Mouse (Mus musculus): Measurements from ENCODE around the gene Dip2c. TPM values are rescaled to one million over a fixed set of nuclear protein-coding genes. Genes with fewer than 3 reads are reported as not detected.

The Dip2c gene
- polyA plus RNA-seq, 1 experiment, result 5.2 TPM

DNA sequence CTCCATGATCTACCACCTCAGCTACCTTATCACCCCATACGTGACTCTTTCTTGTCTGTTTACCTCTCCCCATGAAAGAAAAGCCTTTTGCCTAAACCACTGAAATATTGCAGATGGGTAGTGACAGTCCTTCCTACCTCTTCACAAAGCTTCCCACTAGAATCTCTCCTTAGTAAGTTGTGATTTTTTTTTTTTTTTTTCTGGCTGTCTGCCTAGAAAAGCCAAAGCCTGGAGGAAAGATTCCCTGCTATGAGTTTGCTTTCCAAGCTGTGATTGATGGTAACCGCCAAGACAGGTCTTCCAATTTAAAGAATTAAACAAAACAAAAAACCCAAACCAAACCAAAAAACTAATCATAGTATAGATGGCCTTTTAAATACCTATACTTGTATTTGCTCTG, 85.1 kb downstream of the Dip2c start:
- Histone ChIP-seq H3K4me3 (ENCODE audit: insufficient read depth, low read depth, low read length) (no peak overlapping the region), H3K27ac (replicated peaks; ENCODE audit: low read depth, low read length) (no peak overlapping the region), H3K4me1 (ENCODE audit: control insufficient read depth, insufficient read depth, insufficient read length, low read length) (no peaks in the 10 kb centered on the region; the same call in 1 of the 2 replicates)

DNA sequence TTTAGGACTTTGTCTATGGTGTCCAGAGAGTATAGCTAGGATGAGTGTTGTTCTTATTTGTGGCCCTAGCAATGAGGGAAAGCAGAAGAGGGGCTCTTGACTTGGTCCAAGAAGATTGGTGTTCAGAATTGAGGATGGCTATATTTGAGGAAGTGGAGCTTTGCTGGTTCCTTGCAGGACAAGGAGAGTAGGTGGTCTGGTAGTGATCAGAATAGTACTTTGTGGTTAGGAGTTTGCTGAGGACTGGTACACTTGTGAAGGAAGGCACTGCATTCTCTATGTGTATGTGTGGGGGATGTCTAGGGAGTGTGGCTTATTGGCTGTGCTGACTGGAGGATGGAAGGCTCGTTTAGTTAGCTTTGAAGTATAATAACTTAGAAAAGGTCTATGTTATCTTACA, 95.1 kb downstream of the Dip2c start:
- no peak overlapping the region for H3K27ac ChIP-seq (replicated peaks; ENCODE audit: low read depth, low read length)
- H3K4me3 ChIP-seq (ENCODE audit: insufficient read depth, low read depth, low read length), result no peak overlapping the region
- peaks cover 7% of the 10 kb centered on the region; the same call in 1 of the 2 replicates for H3K4me1 ChIP-seq (ENCODE audit: control insufficient read depth, insufficient read depth, insufficient read length, low read length)

DNA sequence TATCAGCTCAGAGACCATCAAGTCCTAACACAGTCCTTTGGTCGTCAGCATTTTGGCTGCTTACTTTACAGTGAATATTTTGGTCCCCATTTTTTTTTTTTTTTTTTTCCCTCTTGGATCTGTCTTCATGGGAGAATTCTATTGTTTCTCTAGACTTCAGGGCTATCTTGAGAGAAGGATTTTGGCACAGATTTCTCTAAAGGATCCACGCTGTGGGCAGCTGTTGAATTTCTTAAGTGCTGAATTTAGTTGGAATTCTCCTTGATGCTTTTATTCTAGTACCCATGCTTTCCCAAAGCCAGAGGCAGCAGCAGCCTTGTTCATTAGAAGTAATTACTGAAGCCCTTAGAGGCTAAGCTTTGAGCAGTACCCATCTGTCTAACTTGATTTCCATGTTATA, 100.8 kb downstream of the Dip2c start:
- no peak overlapping the region for H3K4me3 ChIP-seq (ENCODE audit: insufficient read depth, low read depth, low read length)
- H3K4me1 ChIP-seq (ENCODE audit: control insufficient read depth, insufficient read depth, insufficient read length, low read length), result peaks cover 5% of the 10 kb centered on the region; the same call in 1 of the 2 replicates
- no peak overlapping the region for H3K27ac ChIP-seq (replicated peaks; ENCODE audit: low read depth, low read length)

DNA sequence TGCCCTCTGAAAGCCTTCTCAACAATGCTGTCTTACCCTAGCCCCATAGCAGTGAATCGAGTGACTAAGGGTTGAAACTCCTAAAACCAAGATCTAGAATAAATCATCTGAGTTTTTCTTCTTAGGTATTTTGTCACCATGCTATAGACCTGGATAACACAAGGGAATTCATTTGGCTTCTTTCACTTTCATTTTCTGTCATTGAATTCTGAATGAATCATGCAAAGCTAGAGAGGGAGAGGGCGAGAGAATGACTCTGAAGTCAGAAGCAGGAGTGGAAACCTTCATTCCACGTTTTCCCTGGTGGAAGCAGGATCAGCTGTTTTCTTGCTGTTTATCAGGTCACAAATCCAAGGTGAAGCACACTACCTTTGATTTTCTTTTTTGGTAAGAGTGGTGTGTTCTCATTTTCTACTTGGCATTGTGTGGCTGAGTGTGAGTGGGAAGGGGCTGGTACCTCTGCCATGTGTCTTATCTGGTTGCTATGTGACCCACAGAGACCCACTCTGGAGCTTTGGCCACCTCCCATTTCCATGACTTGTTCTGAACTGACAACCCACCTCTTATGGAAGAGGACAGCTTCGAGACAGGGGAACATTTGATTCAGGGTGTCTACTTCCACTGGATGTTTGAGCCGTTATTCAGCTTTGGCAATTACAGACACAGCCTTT, 104.5 kb downstream of the Dip2c start:
- Histone ChIP-seq H3K4me1 (ENCODE audit: control insufficient read depth, insufficient read depth, insufficient read length, low read length) (peaks cover 5% of the 10 kb centered on the region; the same call in 1 of the 2 replicates), H3K4me3 (ENCODE audit: insufficient read depth, low read depth, low read length) (no peak overlapping the region), H3K27ac (replicated peaks; ENCODE audit: low read depth, low read length) (0 out of 2 replicates have a peak overlapping the region, but pooled peaks have one; percentile 18)

DNA sequence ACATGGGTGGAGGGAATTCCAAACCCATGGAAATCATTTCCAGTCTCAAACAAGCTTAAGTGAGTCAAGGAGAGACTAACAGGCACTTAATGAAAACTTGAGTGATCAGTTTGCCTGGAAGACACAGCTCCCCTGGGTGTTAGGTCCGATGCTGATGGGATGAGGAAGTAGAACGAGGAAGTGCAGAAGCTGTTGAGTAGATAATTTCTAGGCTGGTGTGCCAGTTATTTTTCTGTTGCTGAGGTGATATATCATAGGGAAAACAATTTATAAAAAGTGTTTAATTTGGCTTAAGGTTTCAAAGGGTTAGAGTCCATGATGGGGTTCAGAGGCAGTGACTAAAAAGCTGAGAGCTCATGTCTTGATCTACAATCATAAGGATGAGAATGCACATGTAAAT, 111.7 kb downstream of the Dip2c start:
- Histone ChIP-seq H3K4me3 (ENCODE audit: insufficient read depth, low read depth, low read length) (no peak overlapping the region), H3K4me1 (ENCODE audit: control insufficient read depth, insufficient read depth, insufficient read length, low read length) (no peaks in the 10 kb centered on the region), H3K27ac (replicated peaks; ENCODE audit: low read depth, low read length) (no peak overlapping the region)

DNA sequence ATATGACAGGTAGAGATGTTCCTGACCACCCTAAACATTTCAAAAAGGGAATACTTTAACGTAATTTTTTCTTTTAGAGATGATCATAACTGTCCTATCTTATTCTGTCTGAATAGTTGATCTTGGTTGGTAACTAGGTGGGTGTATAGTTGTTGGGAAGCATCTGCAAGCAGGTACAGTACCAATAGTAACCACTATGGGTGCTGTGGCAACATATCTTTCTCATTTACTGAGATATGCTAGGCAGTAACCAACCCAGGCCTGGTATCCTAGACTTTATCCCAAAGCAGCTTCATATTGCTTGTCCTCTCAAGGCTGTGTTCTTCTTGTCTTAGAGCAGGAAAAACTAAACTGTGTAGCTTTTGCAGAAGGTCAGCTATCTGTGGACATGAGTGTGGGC, 113.0 kb downstream of the Dip2c start:
- no peak overlapping the region for H3K27ac ChIP-seq (replicated peaks; ENCODE audit: low read depth, low read length)
- H3K4me3 ChIP-seq (ENCODE audit: insufficient read depth, low read depth, low read length), result no peak overlapping the region

DNA sequence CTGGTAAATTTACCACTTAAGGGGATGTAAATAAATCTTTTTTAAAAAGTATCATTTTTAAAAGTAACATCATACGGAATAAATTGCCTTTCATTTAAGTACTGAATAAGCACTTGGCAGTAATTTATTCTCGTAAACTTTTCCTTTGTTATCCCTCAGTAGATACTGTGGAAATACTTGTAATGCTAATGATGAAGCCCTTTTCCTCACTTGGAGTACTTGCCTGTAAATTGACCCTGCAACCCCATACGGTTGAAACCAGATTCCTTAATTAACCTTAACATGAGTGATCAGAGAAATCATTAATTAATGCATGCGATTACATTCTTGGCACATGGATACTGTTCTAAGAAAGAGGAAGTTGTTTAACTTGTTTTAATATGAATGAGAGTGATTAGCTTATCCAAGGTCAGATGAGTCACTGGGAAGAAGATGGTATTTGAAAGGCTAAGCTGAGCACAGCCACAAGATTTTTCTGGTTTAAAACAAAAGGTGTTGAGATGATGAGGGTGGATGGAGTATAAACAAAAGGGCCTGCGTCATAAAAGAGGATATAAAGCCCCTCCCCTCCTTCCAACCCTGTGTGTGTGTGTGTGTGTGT, 114.0 kb downstream of the Dip2c start:
- Histone ChIP-seq H3K4me3 (ENCODE audit: insufficient read depth, low read depth, low read length) (no peak overlapping the region), H3K4me1 (ENCODE audit: control insufficient read depth, insufficient read depth, insufficient read length, low read length) (no peaks in the 10 kb centered on the region), H3K27ac (replicated peaks; ENCODE audit: low read depth, low read length) (no peak overlapping the region)

More for the DNA sequence above, 113.0 kb downstream of the Dip2c start:
- H3K4me1 ChIP-seq (ENCODE audit: control insufficient read depth, insufficient read depth, insufficient read length, low read length), result no peaks in the 10 kb centered on the region

DNA sequence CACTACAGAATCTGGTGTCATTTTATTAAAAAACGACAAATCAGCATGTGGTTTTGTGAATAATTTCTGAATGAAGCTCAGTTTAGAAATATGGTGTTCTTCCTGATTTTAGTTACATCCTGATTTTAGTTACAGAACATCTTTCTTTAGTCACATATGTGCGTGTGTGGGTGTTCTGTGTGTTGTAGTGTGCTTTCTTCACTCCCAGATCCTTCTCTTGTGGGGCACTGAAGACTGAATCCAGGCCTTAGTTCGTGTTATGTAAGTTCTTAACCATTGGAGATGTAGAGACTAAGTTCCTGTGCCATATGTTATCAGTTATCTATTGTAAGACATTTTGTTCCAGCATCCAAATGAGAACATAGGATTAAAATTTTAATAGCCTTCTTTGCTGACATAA, 117.1 kb downstream of the Dip2c start:
- H3K4me1 ChIP-seq (ENCODE audit: control insufficient read depth, insufficient read depth, insufficient read length, low read length), result no peaks in the 10 kb centered on the region
- no peak overlapping the region for H3K27ac ChIP-seq (replicated peaks; ENCODE audit: low read depth, low read length)
- no peak overlapping the region for H3K4me3 ChIP-seq (ENCODE audit: insufficient read depth, low read depth, low read length)

DNA sequence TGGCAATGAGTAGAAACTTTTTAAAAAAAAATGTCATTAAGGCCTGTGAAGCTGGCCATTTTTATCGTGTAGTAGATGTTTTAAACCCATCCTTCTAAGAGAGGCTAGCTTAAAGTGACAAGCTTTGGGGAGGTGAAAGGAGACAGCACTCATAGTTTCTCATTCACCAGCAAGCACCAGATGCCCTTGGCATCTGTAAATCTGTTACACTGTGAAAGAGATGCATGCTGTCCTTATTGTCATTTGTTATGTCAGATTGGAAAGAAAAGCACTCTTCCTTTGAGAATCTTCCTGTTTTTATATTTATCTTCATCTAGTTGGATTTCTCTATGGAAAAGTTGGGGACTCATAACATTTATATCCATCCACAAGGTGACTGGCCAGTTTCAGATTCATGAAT, 119.0 kb downstream of the Dip2c start:
- H3K4me3 ChIP-seq (ENCODE audit: insufficient read depth, low read depth, low read length), result no peak overlapping the region
- no peak overlapping the region for H3K27ac ChIP-seq (replicated peaks; ENCODE audit: low read depth, low read length)
- no peaks in the 10 kb centered on the region for H3K4me1 ChIP-seq (ENCODE audit: control insufficient read depth, insufficient read depth, insufficient read length, low read length)

DNA sequence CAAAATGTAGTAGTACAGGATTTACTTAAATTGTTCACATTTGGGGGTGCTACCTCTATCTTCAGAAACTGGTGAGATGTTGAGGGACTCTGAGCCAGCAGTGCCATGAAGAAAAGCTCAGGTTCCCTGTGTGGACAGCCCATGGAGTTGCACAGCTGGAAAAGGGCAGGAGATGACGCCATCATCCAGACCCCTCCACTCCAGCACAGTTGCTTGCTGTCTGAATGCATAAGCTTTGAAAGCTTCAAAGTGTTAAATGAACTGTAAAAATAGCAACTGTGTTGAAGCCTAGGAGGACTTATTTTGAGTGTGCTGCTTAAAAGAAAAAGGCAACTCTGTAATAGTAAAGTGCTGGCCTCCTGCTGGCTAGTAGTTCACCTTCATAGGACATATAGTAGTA, 122.5 kb downstream of the Dip2c start:
- H3K4me1 ChIP-seq (ENCODE audit: control insufficient read depth, insufficient read depth, insufficient read length, low read length), result no peaks in the 10 kb centered on the region
- no peak overlapping the region for H3K4me3 ChIP-seq (ENCODE audit: insufficient read depth, low read depth, low read length)
- no peak overlapping the region for H3K27ac ChIP-seq (replicated peaks; ENCODE audit: low read depth, low read length)

DNA sequence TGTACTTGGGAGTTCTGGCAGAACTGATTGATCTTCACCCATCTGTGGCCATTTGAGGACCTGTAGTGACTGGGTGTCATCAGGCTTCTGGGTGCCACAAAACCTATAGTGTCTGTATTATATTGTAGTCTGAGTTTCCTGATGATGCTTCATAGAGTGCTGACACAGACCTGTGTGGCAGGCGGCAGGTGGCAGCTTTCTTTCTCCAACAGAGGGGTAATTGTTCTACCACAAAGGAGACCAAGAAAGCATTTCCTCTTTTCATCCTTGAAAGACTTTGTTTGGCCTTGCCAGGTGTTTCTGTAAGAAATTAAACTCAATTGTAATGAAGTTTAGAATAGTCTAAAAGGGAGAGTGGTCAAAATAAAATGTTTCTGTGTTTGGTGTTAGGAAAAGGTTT, 129.1 kb downstream of the Dip2c start:
- Histone ChIP-seq H3K4me3 (ENCODE audit: insufficient read depth, low read depth, low read length) (no peak overlapping the region), H3K4me1 (ENCODE audit: control insufficient read depth, insufficient read depth, insufficient read length, low read length) (no peaks in the 10 kb centered on the region), H3K27ac (replicated peaks; ENCODE audit: low read depth, low read length) (no peak overlapping the region)

DNA sequence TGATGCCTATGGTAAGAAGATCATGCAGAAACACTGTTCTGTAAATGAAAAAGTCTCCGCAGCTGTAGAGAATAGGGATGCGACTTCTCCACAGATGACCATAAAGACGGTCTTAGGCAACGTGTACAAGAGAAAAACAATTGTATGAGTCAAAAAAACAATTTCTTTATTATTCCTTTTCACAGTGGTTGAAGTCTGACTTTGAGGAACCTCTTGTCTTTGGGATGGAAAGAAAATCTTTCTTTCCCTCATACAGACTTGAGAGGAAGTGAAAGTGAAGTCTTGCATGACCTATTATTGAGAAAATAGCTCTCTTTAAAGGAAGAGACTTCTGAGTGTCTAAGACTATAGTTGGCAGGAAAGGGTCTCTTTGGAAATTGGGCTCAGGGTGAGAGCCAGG, 132.7 kb downstream of the Dip2c start:
- Histone ChIP-seq H3K4me1 (ENCODE audit: control insufficient read depth, insufficient read depth, insufficient read length, low read length) (no peaks in the 10 kb centered on the region), H3K4me3 (ENCODE audit: insufficient read depth, low read depth, low read length) (no peak overlapping the region), H3K27ac (replicated peaks; ENCODE audit: low read depth, low read length) (no peak overlapping the region)

DNA sequence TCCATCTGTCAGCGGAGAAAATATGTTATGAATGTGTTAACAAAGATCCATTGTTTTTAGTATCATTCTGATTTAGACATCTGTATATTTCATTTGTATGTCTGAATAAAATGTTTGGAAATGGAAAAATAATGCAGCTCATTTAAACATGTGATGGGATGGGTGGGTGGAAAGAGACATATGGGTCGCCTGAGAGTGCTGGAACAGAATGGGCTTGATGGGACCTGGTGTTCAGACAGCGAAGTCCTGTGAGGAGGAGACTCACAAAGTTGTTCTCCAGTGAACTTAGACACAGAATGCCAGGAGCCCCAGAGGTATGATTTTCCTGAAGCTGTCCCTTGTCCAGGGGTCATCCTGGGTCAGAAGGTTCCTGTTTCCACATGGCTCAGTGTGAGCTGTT, 142.1 kb downstream of the Dip2c start:
- no peak overlapping the region for H3K4me3 ChIP-seq (ENCODE audit: insufficient read depth, low read depth, low read length)

DNA sequence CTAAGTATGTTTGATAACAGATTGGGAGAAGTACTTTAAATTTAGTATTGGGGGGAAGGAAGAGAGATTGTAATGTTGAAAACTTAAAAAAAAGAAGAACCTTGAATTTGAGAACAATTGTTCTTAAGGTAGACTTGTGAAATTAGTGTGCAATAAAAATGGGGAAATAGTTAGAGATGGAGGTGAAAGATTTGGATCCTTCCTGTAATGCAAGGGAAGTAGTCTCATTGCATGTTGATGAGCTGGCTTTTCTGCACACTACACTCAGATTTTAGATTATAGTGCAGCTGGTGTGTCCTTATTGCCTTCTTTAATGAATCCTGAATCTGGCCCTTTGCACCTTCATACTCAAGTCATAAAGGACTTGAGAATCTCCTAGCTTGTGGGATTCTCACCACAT, 142.9 kb downstream of the Dip2c start:
- no peak overlapping the region for H3K4me3 ChIP-seq (ENCODE audit: insufficient read depth, low read depth, low read length)
- peaks cover 14% of the 10 kb centered on the region; the same call in 1 of the 2 replicates for H3K4me1 ChIP-seq (ENCODE audit: control insufficient read depth, insufficient read depth, insufficient read length, low read length)
- no peak overlapping the region for H3K27ac ChIP-seq (replicated peaks; ENCODE audit: low read depth, low read length)

More for the DNA sequence above, 142.1 kb downstream of the Dip2c start:
- no peak overlapping the region for H3K27ac ChIP-seq (replicated peaks; ENCODE audit: low read depth, low read length)
- H3K4me1 ChIP-seq (ENCODE audit: control insufficient read depth, insufficient read depth, insufficient read length, low read length), result peaks cover 14% of the 10 kb centered on the region; the same call in 1 of the 2 replicates

DNA sequence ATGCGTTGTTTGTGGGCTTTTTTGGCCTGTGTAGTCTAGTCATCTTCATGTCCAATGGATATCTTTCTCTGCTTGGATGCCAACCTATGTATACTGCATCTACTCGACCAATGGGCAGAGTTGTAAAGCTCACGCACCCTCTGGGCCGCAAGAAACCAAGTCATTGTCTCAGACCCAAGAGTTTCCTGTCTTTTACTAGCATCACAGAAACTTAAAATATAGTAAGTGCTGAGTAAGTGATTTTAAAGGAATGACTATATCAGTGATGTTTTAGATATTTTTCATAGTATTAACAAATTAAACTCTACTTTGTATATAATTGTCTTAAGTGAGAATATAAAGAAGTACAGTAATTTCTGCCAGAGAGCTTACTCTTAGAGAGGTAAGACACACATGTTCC, 145.6 kb downstream of the Dip2c start:
- H3K27ac ChIP-seq (replicated peaks; ENCODE audit: low read depth, low read length), result no peak overlapping the region
- no peak overlapping the region for H3K4me3 ChIP-seq (ENCODE audit: insufficient read depth, low read depth, low read length)
- peaks cover 17% of the 10 kb centered on the region for H3K4me1 ChIP-seq (ENCODE audit: control insufficient read depth, insufficient read depth, insufficient read length, low read length)

DNA sequence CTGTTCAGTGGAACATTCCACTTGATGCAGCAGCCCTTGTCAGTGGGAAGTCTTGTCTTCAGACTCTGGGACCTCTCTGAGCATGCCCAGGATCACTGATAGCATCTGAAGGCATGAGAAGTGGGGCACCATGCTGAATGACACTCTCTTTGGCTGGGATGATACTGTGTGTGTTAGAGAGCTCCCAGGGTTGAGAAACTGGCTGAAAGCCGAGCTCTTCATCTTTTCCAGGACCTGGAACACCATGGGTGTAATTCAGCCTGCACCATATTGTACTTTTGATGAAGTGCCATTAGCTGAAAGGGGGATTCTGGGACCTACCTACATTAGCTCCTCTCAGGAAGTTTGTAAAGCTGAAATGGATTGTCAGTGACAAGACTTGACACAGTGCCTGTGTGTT, 146.5 kb downstream of the Dip2c start:
- H3K4me1 ChIP-seq (ENCODE audit: control insufficient read depth, insufficient read depth, insufficient read length, low read length), result peaks cover 14% of the 10 kb centered on the region
- no peak overlapping the region for H3K27ac ChIP-seq (replicated peaks; ENCODE audit: low read depth, low read length)
- H3K4me3 ChIP-seq (ENCODE audit: insufficient read depth, low read depth, low read length), result no peak overlapping the region
